Mouse (Mus musculus) limb, embryonic 15.5 days (tissue): ENCODE data around the gene Gatb. TPM values are rescaled to one million over a fixed set of nuclear protein-coding genes. Genes with fewer than 3 reads are reported as not detected.

Source experiments
- ATAC-seq: fragments of 200-750 bp; cut with Nextera tagmentation; 2 replicates; pipeline ENCODE4 v1.8.0; 2017; ENCODE audit warnings: low read depth, moderate TSS enrichment; ENCODE audit not compliant: insufficient number of reproducible peaks, low FRiP score, low TSS enrichment
- H3K27ac ChIP-seq: fragments of 300-500 bp; sonication (generic); 2 replicates; pipeline ENCODE4 v1.5.1; 2015; ENCODE audit warnings: moderate library complexity, mild to moderate bottlenecking, inconsistent platforms
- H3K27me3 ChIP-seq: fragments of 300-500 bp; sonication (generic); 2 replicates; pipeline ENCODE4 v1.6.1; 2015; ENCODE audit warnings: inconsistent platforms
- H3K36me3 ChIP-seq: fragments of 300-500 bp; sonication (generic); 2 replicates; pipeline ENCODE4 v1.6.1; 2015; ENCODE audit warnings: inconsistent platforms
- H3K4me1 ChIP-seq: fragments of 300-500 bp; sonication (generic); 2 replicates; pipeline ENCODE4 v1.6.1; 2015; ENCODE audit warnings: inconsistent platforms
- H3K4me2 ChIP-seq: fragments of 300-500 bp; sonication (generic); 2 replicates; pipeline ENCODE4 v1.6.1; 2015; ENCODE audit warnings: mild to moderate bottlenecking, inconsistent platforms
- H3K4me3 ChIP-seq: fragments of 300-500 bp; sonication (generic); 2 replicates; pipeline ENCODE4 v1.5.1; 2015; ENCODE audit warnings: mild to moderate bottlenecking, inconsistent platforms
- H3K9ac ChIP-seq: fragments of 300-500 bp; sonication (generic); 2 replicates; pipeline ENCODE4 v1.6.1; 2015; ENCODE audit warnings: inconsistent platforms
- H3K9me3 ChIP-seq: fragments of 300-500 bp; sonication (generic); 2 replicates; pipeline ENCODE4 v1.6.1; 2016; ENCODE audit warnings: inconsistent platforms
- WGBS: fragments of 180-500 bp; shearing (Covaris S2); methylation state at CpG from one replicate; pipeline ENCODE4 v1.1.7; 2015; 5-methylcytosine and 5-hydroxymethylcytosine counted together
- polyA plus RNA-seq: library from polyadenylated mRNA; unstranded; fragments of >200 nt; fragmentation: Nextera tagmentation; extraction: Ambion mirVana; gene quantifications from 2 replicates; pipeline ENCODE4 v1.2.1, GENCODE M21; 2015

Gatb gene
- polyA plus RNA-seq, 1 experiment from 2014 or later, result 18.0 TPM

DNA sequence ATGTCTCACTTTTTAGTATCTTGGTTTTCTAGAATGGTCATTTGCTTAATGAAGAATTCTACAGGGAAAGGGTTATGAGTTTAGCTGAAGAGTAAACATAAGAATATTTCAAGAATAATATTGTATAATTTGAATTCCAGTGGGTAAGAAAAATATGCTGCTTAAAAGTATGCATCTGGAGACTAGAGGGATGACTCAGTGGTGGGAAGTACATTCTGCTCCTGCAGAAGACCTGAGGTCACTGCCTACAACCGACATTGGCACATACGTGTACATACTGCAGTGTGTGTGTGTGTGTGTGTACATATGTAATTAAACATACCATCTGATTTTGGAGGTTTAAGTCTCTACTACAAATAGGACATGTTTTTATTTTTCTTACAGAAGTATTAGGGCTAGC lies 61.7 kb downstream of the Gatb start:
- no peaks in the 10 kb centered on the region for H3K27me3 ChIP-seq
- no peak overlapping the region for H3K4me3 ChIP-seq
- no peak overlapping the region for H3K4me2 ChIP-seq
- H3K4me1 ChIP-seq, result no peaks in the 10 kb centered on the region
- no peak overlapping the region for H3K9ac ChIP-seq
- no peaks in the 10 kb centered on the region for H3K9me3 ChIP-seq
- no peak for ATAC-seq
- H3K36me3 ChIP-seq, result no peaks in the 10 kb centered on the region
- H3K27ac ChIP-seq, result no peak overlapping the region
- 77% methylated on average over 2 of the region's 2 CpGs for WGBS

DNA sequence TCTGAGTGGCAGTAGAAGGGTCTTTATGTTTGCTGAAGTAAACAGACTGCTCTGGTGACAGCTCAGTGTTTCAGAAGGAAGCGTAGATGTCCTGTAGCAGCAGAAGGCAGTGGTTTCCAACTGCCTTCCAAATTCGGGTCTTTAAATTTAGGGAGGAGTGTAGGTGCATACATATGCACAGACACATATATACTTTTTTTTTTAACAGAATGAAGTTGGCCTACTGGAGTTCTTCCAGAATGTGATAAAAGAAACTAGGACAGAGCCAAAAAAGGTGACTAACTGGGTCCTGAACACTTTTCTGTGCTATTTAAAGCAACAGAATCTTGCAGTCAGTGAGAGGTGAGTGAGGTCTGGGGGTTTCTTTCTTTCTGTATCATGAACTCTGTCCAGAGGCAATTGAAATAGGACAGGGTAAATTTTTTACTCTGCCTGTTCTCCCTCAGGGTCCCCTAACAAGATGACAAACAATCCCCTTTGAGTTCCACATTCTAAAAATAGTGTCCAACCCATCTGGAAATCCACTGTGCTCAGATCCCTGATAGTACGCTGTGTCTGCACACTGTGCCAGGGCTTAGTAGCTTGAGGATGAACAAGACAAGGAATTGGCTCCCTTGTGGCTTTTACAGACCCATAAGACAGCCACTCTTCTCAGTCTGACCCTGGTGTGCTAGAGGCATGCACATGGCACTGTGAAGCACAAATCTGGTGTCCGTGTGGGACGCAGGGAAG lies 63.0 kb downstream of the Gatb start:
- no peaks in the 10 kb centered on the region for H3K4me1 ChIP-seq
- ATAC-seq, result no peak
- whole genome bisulfite sequencing, result 87% methylated on average over 5 of the region's 5 CpGs

DNA sequence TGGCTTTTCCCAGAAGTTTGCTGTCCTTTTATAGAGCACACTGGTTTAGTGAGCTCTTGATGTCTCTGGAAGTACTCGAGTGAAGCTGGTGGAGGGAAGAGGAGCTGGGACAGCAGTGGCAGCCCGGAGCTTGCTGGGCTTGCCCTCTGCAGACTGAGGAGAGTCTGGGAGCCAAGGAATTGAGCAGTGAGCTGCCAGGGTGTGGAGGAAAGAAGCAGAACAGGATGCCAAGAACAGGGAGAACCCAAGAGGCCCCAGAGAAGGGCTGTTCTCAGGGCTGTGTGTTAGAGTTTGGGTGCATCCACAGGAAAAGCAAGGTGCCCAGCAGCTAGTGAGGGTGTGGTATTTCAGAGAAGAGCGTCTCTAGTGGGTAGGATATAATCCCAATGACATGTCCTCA lies 67.8 kb downstream of the Gatb start:
- ATAC-seq, result peak; percentile 58; the same call in 1 of the 2 replicates
- Histone ChIP-seq H3K9me3 (no peaks in the 10 kb centered on the region), H3K27me3 (no peaks in the 10 kb centered on the region), H3K4me1 (no peaks in the 10 kb centered on the region), H3K9ac (no peak overlapping the region), H3K4me2 (no peak overlapping the region), H3K27ac (no peak overlapping the region), H3K4me3 (no peak overlapping the region), H3K36me3 (no peaks in the 10 kb centered on the region)
- WGBS, result 64% methylated on average over 3 of the region's 3 CpGs

More for the DNA sequence above, 63.0 kb downstream of the Gatb start:
- Histone ChIP-seq H3K9ac (no peak overlapping the region), H3K27ac (no peak overlapping the region), H3K4me2 (no peak overlapping the region), H3K4me3 (no peak overlapping the region), H3K9me3 (no peaks in the 10 kb centered on the region), H3K36me3 (no peaks in the 10 kb centered on the region), H3K27me3 (no peaks in the 10 kb centered on the region)

DNA sequence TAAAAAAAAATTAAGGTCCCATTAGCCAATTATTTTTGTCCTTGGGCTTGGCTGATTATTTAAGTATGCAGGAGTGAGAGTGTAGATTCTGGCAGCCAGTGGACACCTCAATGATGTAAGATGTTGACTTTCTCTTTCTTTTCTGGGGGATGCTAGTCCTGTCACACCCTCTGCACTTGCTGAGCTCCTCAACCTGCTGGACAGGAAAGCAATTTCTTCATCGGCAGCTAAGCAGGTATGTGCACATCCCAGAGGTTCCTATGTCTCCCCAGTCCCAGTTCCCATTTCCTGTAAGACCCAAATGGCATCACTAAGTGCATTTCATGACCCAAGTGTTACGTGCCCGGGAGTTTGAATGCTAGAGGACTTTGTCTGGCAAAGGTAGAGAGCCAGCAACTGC lies 70.9 kb downstream of the Gatb start:
- Histone ChIP-seq H3K9me3 (no peaks in the 10 kb centered on the region), H3K36me3 (no peaks in the 10 kb centered on the region), H3K4me3 (no peak overlapping the region), H3K27me3 (no peaks in the 10 kb centered on the region), H3K9ac (no peak overlapping the region), H3K4me1 (no peaks in the 10 kb centered on the region), H3K27ac (no peak overlapping the region), H3K4me2 (no peak overlapping the region)
- 83% methylated on average over 3 of the region's 3 CpGs for WGBS
- ATAC-seq, result no peak

DNA sequence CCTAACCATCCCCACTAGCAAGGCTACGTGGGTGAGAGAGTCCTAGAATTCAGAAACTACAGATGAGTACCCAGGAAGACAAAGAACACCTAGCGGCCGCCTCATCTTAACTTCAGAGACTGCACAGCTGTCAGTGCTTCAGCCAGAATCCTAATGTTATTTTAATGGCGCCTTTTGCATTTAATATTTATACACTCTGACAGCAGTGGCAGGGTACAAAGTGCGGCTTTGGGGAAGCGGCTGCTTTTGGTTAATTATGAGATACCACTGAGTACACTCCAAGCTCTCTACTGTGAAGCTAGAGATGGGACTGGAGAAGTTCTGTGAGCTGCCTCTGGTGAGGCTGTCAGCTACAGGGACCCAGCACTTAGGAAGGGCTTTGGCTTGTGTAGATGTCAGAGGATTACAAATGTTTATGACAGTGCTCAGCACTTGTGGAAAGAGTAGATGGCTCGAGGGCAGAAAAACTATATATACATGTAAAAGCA lies 71.6 kb downstream of the Gatb start:
- no peaks in the 10 kb centered on the region for H3K36me3 ChIP-seq
- no peaks in the 10 kb centered on the region for H3K27me3 ChIP-seq
- no peaks in the 10 kb centered on the region for H3K9me3 ChIP-seq
- no peak overlapping the region for H3K9ac ChIP-seq
- H3K4me2 ChIP-seq, result no peak overlapping the region
- no peaks in the 10 kb centered on the region for H3K4me1 ChIP-seq
- 88% methylated on average over 7 of the region's 7 CpGs for WGBS
- H3K27ac ChIP-seq, result no peak overlapping the region
- no peak overlapping the region for H3K4me3 ChIP-seq
- no peak for ATAC-seq

DNA sequence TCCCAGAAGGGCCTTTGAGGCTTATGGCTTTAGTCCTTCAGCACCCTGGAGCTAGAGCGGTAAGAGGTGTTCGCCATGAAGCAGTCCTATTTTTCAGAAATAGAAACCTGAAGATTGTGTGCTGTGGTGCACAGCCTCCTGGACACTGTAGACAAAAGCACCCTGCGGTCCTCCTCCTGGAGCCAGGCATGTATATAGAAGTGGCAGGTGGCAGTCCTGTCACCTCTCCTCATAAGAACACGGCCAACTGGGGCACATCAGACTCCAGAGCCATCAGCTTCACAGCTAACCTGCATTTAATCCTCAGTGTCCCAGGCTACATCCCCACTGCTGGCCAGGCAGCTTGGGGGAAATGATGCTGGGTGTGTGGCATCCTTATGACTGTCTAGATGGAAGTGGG lies 75.3 kb downstream of the Gatb start:
- Histone ChIP-seq H3K27ac (no peak overlapping the region), H3K9me3 (no peaks in the 10 kb centered on the region), H3K4me1 (no peaks in the 10 kb centered on the region), H3K9ac (no peak overlapping the region), H3K4me2 (no peak overlapping the region), H3K27me3 (no peaks in the 10 kb centered on the region), H3K36me3 (no peaks in the 10 kb centered on the region), H3K4me3 (no peak overlapping the region)
- ATAC-seq, result no peak
- 96% methylated on average over 4 of the region's 4 CpGs for WGBS

DNA sequence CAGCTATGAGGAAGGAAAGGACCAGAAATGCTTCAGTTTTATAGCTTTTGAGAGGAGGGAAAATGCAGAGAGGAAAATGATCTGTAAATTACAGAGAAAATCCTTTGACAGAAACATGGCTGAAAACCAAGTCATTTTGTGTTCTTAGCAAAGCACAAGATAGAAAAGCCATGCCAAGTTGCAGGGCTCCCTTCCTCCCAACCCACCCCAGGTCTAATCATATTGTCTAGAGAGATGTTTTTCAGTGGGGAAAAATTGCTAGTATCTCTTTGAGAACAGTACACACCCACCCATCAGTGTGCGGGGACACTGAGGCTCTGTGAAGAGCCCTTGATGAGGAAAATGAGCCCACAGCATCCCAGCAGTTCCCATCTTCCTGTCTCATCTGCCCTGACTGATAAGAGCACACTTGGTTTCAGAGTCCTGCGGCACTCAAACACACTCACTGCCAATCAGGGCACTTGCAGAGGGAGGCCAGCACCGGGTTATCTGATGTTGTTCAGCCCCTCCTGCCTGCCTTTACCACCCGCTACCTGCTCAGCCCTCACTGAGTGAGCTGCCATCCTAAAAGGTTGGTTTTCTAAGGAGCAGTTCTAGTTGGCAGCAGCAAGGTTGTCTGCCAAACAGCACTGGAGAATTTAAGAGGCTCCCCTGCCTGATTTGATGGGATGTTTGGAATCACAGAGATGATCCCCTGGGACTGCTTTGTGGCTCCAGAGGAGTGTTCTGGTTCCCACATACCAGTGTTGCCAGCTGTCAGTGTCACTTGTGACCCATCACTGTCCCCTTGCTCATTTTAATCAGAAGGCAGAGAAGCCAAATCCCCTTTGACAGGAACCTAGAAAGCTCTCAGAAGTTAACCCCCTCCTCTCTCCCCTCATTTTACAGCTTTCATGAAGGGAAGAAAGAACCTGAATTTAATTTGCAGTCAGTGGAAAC lies 79.1 kb downstream of the Gatb start:
- Histone ChIP-seq H3K9me3 (no peaks in the 10 kb centered on the region), H3K9ac (no peak overlapping the region), H3K27ac (no peak overlapping the region), H3K4me1 (no peaks in the 10 kb centered on the region), H3K4me2 (no peak overlapping the region), H3K36me3 (0 out of 2 replicates have a peak, but pooled peaks cover 2% of the 10 kb centered on the region), H3K27me3 (no peaks in the 10 kb centered on the region), H3K4me3 (no peak overlapping the region)
- ATAC-seq, result no peak
- WGBS, result 74% methylated on average over 4 of the region's 4 CpGs

DNA sequence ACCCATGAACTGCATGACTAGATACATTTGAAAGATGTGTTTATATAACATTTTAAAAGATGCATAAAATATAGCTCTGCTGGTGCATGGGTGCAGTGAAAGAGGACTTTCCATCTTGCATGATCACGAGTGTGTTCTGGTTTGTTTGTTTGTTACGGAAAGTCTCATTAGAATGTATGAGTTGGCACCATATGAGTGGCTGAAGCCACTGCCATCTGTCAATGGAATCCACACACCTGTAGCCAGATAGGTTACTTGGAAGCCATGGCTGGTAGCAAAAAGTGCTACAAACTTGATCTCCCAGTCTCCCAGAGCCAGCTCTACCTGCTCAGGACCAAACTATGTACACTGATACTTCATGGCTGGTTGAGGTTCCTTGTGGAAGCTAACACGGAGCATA lies 81.6 kb downstream of the Gatb start:
- H3K4me2 ChIP-seq, result no peak overlapping the region
- no peak for ATAC-seq
- no peak overlapping the region for H3K27ac ChIP-seq
- no peak overlapping the region for H3K9ac ChIP-seq
- 0 out of 2 replicates have a peak, but pooled peaks cover 2% of the 10 kb centered on the region for H3K36me3 ChIP-seq
- 89% methylated on average over 3 of the region's 3 CpGs for WGBS
- no peaks in the 10 kb centered on the region for H3K27me3 ChIP-seq
- H3K4me3 ChIP-seq, result no peak overlapping the region
- H3K4me1 ChIP-seq, result 0 out of 2 replicates have a peak, but pooled peaks cover 3% of the 10 kb centered on the region
- H3K9me3 ChIP-seq, result no peaks in the 10 kb centered on the region

DNA sequence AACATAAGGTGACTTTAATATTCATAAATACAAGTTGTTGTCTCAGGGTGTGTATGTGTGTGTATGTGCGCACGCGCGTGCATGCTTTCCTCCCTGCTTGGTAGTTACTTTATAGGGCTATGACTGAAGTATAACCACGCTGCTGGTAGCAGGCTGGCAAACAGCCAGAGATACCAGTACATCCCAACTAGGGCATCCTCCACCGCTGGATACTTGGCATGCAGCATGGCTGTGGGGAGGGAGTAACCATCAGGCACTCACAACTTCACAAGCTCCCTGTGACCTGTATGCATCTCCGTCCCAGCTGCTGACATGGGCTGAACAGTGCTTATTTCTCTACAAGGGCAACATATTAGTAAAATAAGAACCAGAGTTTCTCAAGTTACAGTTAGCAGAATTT lies 85.8 kb downstream of the Gatb start:
- H3K4me3 ChIP-seq, result no peak overlapping the region
- no peaks in the 10 kb centered on the region for H3K9me3 ChIP-seq
- H3K27me3 ChIP-seq, result no peaks in the 10 kb centered on the region
- 0 out of 2 replicates have a peak, but pooled peaks cover 2% of the 10 kb centered on the region for H3K36me3 ChIP-seq
- H3K9ac ChIP-seq, result no peak overlapping the region
- no peak overlapping the region for H3K4me2 ChIP-seq
- no peak overlapping the region for H3K27ac ChIP-seq
- 0 out of 2 replicates have a peak, but pooled peaks cover 3% of the 10 kb centered on the region for H3K4me1 ChIP-seq
- ATAC-seq, result no peak
- WGBS, result 76% methylated on average over 7 of the region's 7 CpGs

DNA sequence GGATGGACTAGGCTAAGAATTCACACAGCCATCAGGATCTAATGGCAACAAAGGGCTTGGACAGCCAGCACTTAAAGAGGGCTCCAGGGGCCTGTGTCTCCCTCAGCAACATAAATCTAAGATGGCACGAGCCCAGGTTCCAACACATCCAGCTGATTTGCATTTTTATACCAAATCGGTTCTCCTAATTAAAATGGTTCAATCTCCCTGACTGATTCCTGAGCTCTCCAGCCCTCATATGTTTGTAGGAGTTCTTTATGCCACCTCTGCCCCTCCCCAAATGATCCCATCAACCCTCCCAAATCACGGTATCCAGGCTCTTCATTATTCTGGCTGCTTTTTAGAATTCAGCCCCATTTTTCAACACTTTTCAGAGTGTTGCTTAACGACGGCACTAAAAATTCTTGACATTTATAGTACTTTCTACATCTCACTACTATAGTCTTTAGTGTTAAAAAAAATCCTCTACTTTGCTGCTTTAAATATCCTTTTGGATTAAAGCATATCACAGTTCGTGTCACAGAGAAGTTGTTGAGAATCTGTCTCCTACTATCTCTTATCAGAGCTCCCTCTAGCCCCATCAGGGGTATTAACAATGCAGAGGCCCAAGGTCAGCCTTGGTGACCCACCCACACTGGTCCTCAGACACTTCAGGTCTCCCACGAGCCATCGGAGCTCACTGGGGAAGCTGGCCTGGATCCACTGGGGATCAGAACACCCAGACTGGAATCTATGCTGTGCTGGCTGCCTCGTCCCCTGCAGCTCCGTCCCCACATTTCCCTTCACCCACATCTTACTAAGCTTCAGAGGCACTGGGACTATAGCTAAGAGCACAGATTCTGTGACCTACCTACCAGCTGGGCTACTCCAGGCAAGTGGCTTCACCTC lies 88.3 kb downstream of the Gatb start:
- Histone ChIP-seq H3K9me3 (no peaks in the 10 kb centered on the region), H3K9ac (no peak overlapping the region), H3K27me3 (no peaks in the 10 kb centered on the region), H3K4me3 (no peak overlapping the region), H3K36me3 (no peaks in the 10 kb centered on the region), H3K4me1 (0 out of 2 replicates have a peak, but pooled peaks cover 3% of the 10 kb centered on the region), H3K27ac (no peak overlapping the region), H3K4me2 (no peak overlapping the region)
- 68% methylated on average over 10 of the region's 10 CpGs for WGBS
- ATAC-seq, result no peak

DNA sequence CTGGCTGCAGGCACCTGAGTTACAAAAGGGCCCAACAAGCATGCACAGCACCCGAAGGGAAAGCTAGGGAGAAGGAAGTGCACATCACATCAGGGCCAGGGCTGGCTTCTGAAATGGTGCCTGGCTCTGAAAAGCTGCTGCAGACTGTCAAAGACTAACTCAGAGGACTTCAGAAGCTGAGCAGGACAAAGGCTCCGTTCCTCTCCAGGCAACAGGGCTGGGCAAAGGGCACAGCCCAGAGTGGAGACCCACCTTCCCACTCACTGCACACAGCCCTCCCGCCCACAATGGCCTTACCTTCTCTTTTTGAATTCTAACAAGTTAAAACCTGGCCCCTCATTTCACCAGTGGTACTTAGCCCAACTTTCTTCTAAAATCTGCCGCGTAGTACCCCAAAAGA lies 89.9 kb downstream of the Gatb start:
- Histone ChIP-seq H3K4me1 (0 out of 2 replicates have a peak, but pooled peaks cover 3% of the 10 kb centered on the region), H3K9me3 (no peaks in the 10 kb centered on the region), H3K36me3 (no peaks in the 10 kb centered on the region), H3K27me3 (no peaks in the 10 kb centered on the region), H3K27ac (no peak overlapping the region), H3K4me3 (no peak overlapping the region), H3K9ac (no peak overlapping the region), H3K4me2 (no peak overlapping the region)
- 76% methylated on average over 5 of the region's 5 CpGs for WGBS
- no peak for ATAC-seq
